Mouse (Mus musculus): Measurements from ENCODE around the gene Nkx2-1. TPM values are rescaled to one million over a fixed set of nuclear protein-coding genes. Genes with fewer than 3 reads are reported as not detected.

Gene Nkx2-1
- not detected in 2 replicates for polyA plus RNA-seq (2012; rRNA removed; ENCODE audit: low replicate concordance)

GRCm38 (mm10) chr12:56536884-56537265, at the start of gene Nkx2-1:
Nkx2-1 (minus strand) TSS chr12:56536908.

Other genes starting within 250 kb of the Nkx2-1 start
- gene Mbip, start 191.0 kb downstream of the Nkx2-1 start, polyA plus RNA-seq (2012; rRNA removed; ENCODE audit: low replicate concordance), result 6.0 and 13.8 TPM in 2 replicates
- 0.30 TPM in 1 of 2 replicates, not detected in the other for gene Nkx2-9, start 76.4 kb upstream of the Nkx2-1 start, polyA plus RNA-seq (2012; rRNA removed; ENCODE audit: low replicate concordance)
- not detected in 2 replicates for gene Pax9, start 154.9 kb upstream of the Nkx2-1 start, polyA plus RNA-seq (2012; rRNA removed; ENCODE audit: low replicate concordance)